ENCODE assay signal across 16 mouse cellular contexts in the genomic region with DNA sequence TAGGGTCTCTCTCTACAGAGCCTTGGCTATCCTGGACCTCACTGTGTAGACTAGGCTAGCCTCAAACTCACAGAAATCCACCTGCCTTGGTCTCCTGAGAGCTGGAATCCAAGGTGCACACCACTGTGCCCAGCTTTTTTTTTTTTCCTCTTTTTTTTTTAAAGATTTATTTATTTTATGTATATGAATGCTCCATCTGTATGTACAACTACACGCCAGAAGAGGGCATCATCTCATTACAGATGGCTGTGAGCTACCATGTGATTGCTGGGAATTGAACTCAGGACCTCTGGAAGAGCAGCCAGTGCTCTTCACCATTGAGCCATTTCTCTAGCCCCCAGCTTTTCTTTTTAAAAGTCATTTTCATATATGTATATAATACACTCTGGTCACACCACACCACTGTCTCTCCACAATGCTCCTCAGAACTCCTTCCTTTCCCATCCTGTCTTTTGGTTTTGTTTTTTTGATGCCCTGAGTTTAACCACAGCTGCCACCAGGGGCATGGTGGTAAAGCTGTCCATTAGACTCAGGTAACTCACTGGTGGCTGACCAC. TPM values are rescaled to one million over a fixed set of nuclear protein-coding genes. Genes with fewer than 3 reads are reported as not detected.
A peak's percentile ranks its signal among the peaks of the same experiment; 100 is the strongest.
DNase-seq lines count a peak whose midpoint lies in the region; ATAC-seq and TF ChIP-seq lines count a peak whose summit lies in the region.
"Had no signal": no experiment of that assay in that cellular context is flagged by ENCODE, and none has a peak within 500 bp of the region (broad histone marks: within the 10 kb centered on the region; RNA-seq: fewer than 3 reads in every experiment).

No protein-coding gene starts in this region.

- H3K4me3 ChIP-seq in kidney, adult 2 months (ENCODE audit: insufficient read depth, low read depth, low read length): no peak overlapping the region
- H3K4me3 ChIP-seq in kidney, embryonic 15.5 days (replicated peaks): no peak overlapping the region
- H3K4me3 ChIP-seq in myocyte: no peak overlapping the region
- no peak overlapping the region for H3K4me3 ChIP-seq in forebrain, embryonic 10.5 days
- H3K4me3 ChIP-seq: heart, embryonic 10.5 days; liver, embryonic 12.5 days; neural tube, embryonic 15.5 days had no signal

- no peaks in the 10 kb centered on the region; the same call in 1 of the 2 replicates for H3K36me3 ChIP-seq in kidney, adult 2 months (ENCODE audit: control insufficient read depth, insufficient read depth, low read length)
- peaks cover 18% of the 10 kb centered on the region for H3K36me3 ChIP-seq in kidney, embryonic 15.5 days
- H3K36me3 ChIP-seq in myocyte (ENCODE audit: control insufficient read depth, insufficient read depth): peaks cover 17% of the 10 kb centered on the region
- peaks cover 19% of the 10 kb centered on the region for H3K36me3 ChIP-seq in forebrain, embryonic 10.5 days (replicated peaks)

- TF ChIP-seq CTCF in kidney, adult 2 months (conservative IDR thresholded peaks at IDR 0.05; ENCODE audit: insufficient read depth, insufficient read length, low read depth, low read length): 0 out of 2 replicates have a peak, but pooled peaks have one; percentile 11

- no peak overlapping the region for H3K27ac ChIP-seq in kidney, adult 2 months (ENCODE audit: insufficient read depth, low read depth, low read length)
- no peak overlapping the region for H3K27ac ChIP-seq in kidney, embryonic 15.5 days
- H3K27ac ChIP-seq in forebrain, embryonic 10.5 days: no peak overlapping the region
- H3K27ac ChIP-seq: heart, embryonic 10.5 days; liver, embryonic 12.5 days; neural tube, embryonic 15.5 days had no signal

- no peak overlapping the region for H3K9ac ChIP-seq in kidney, embryonic 15.5 days
- H3K9ac ChIP-seq: liver, embryonic 12.5 days; neural tube, embryonic 15.5 days had no signal

- H3K4me2 ChIP-seq in kidney, embryonic 15.5 days: no peak overlapping the region
- no peak overlapping the region for H3K4me2 ChIP-seq in myocyte (ENCODE audit: low read depth)
- H3K4me2 ChIP-seq: liver, embryonic 12.5 days; neural tube, embryonic 15.5 days had no signal

- WGBS in kidney, adult 2 months: 37% methylated on average over 1 of the region's 1 CpGs
- 50% methylated on average over 1 of the region's 1 CpGs for WGBS in kidney, embryonic 15.5 days
- 50% methylated on average over 1 of the region's 1 CpGs for WGBS in forebrain, embryonic 10.5 days

- H3K9me3 ChIP-seq in kidney, embryonic 15.5 days (replicated peaks): no peaks in the 10 kb centered on the region
- no peaks in the 10 kb centered on the region for H3K9me3 ChIP-seq in forebrain, embryonic 10.5 days
- H3K9me3 ChIP-seq: heart, embryonic 10.5 days; liver, embryonic 12.5 days; neural tube, embryonic 15.5 days had no signal

- H3K79me2 ChIP-seq in myocyte (ENCODE audit: control insufficient read depth, insufficient read depth): peaks cover 25% of the 10 kb centered on the region

- H3ac ChIP-seq in myocyte (ENCODE audit: control insufficient read depth, insufficient read length): no peak overlapping the region

- ATAC-seq in kidney, embryonic 15.5 days (replicated peaks; ENCODE audit: low FRiP score): no peak
- ATAC-seq: forebrain, embryonic 14.5 days; liver, embryonic 12.5 days had no signal

- H3K27me3 ChIP-seq in kidney, adult 2 months (replicated peaks; ENCODE audit: control insufficient read depth, insufficient read depth, low read length): no peaks in the 10 kb centered on the region
- no peaks in the 10 kb centered on the region for H3K27me3 ChIP-seq in kidney, embryonic 15.5 days
- no peaks in the 10 kb centered on the region for H3K27me3 ChIP-seq in myocyte (ENCODE audit: control insufficient read depth, insufficient read depth, insufficient read length)
- H3K27me3 ChIP-seq in forebrain, embryonic 10.5 days (ENCODE audit: poor library complexity, severe bottlenecking): no peaks in the 10 kb centered on the region
- H3K27me3 ChIP-seq: neural tube, embryonic 15.5 days had no signal

- TF ChIP-seq POLR2A in kidney, adult 2 months (IDR thresholded peaks at IDR 0.05; ENCODE audit: low read depth, low read length): no peak
- no peak for TF ChIP-seq POLR2A in myocyte (IDR thresholded peaks at IDR 0.05; ENCODE audit: insufficient read length, low read depth)

- DNase-seq in kidney, adult 2 months: peak; percentile 36
- DNase-seq in lung, postnatal 36 days: peak; percentile 52
- DNase-seq in lung, postnatal 10 days: no peak
- peak; percentile 51 for DNase-seq in CD4-positive helper T cell, adult 2 months (ENCODE audit: low read depth, low spot score)
- DNase-seq in forebrain, embryonic 10.5 days (ENCODE audit: extremely low spot score, low spot score): no peak
- no peak for DNase-seq in adrenal gland, postnatal 36 days
- DNase-seq: cerebellum, adult 11 months; right cerebral cortex, adult 18-20 months had no signal

- peaks cover 7% of the 10 kb centered on the region; the same call in 1 of the 2 replicates for H3K4me1 ChIP-seq in kidney, adult 2 months (ENCODE audit: control insufficient read depth, insufficient read depth, low read length)
- H3K4me1 ChIP-seq in kidney, embryonic 15.5 days: peaks cover 33% of the 10 kb centered on the region
- peaks cover 38% of the 10 kb centered on the region for H3K4me1 ChIP-seq in forebrain, embryonic 10.5 days

TF ChIP-seq in myocyte, 11 proteins besides CTCF, POLR2A, EP300 and RAD21:
- no peak for TF ChIP-seq E2F4 (IDR thresholded peaks at IDR 0.05; ENCODE audit: insufficient read depth)
- TF ChIP-seq SRF (IDR thresholded peaks at IDR 0.05; ENCODE audit: control insufficient read depth, insufficient read length, low read depth): no peak
- no peak for TF ChIP-seq TCF12 (IDR thresholded peaks at IDR 0.05; ENCODE audit: insufficient read depth, poor library complexity, severe bottlenecking)
- no peak for TF ChIP-seq MYOD1 (IDR thresholded peaks at IDR 0.05; ENCODE audit: control insufficient read depth in 1 of 3, insufficient read length in 2 of 3, low read depth in 2 of 3)
- TF ChIP-seq USF1 (IDR thresholded peaks at IDR 0.05; ENCODE audit: low read depth): peak; percentile 1
- no peak for TF ChIP-seq TCF3 (IDR thresholded peaks at IDR 0.05; ENCODE audit: insufficient read length, low read depth)
TF ChIP-seq in myocyte: peak in this region for 1.

RNA-seq across cellular contexts. Expression of a gene that starts 2.4 kb away (rescaled TPM):
- 5.0 and 7.7 TPM in 2 replicates for polyA plus RNA-seq in kidney, adult 2 months (2012; rRNA removed)
- polyA plus RNA-seq in kidney, embryonic 15.5 days (2015; fragmentation: Nextera tagmentation; extraction: Ambion mirVana): 39.8 and 40.8 TPM in 2 replicates
- polyA plus RNA-seq in myocyte (2012; fragmentation: generic; extraction: Trizol): 28.1 TPM
- 24.4 and 25.6 TPM in 2 replicates for polyA plus RNA-seq in forebrain, embryonic 10.5 days (2016; fragmentation: Nextera tagmentation; extraction: Ambion mirVana)
- 10 to 100 TPM; 24.6 to 39.0 TPM for total RNA-seq in adrenal gland, postnatal 36 days (2021)

RNA-seq across cellular contexts. Expression of a gene that starts 2.5 kb away (rescaled TPM):
- 944 and 1,038 TPM in 2 replicates for polyA plus RNA-seq in kidney, adult 2 months (2012; rRNA removed)
- 1,600 and 1,610 TPM in 2 replicates for polyA plus RNA-seq in kidney, embryonic 15.5 days (2015; fragmentation: Nextera tagmentation; extraction: Ambion mirVana)
- 3,699 TPM for polyA plus RNA-seq in myocyte (2012; fragmentation: generic; extraction: Trizol)
- 1,069 and 1,078 TPM in 2 replicates for polyA plus RNA-seq in forebrain, embryonic 10.5 days (2016; fragmentation: Nextera tagmentation; extraction: Ambion mirVana)
- total RNA-seq in adrenal gland, postnatal 36 days (2021): 1,000 to 10,000 TPM; 1,883 to 1,933 TPM

RNA-seq across cellular contexts. Expression of a gene that starts 15.5 kb away (rescaled TPM):
- 60.7 and 74.7 TPM in 2 replicates for polyA plus RNA-seq in kidney, adult 2 months (2012; rRNA removed)
- 96.9 and 105 TPM in 2 replicates for polyA plus RNA-seq in kidney, embryonic 15.5 days (2015; fragmentation: Nextera tagmentation; extraction: Ambion mirVana)
- 39.9 TPM for polyA plus RNA-seq in myocyte (2012; fragmentation: generic; extraction: Trizol)
- polyA plus RNA-seq in forebrain, embryonic 10.5 days (2016; fragmentation: Nextera tagmentation; extraction: Ambion mirVana): 89.4 and 96.6 TPM in 2 replicates
- total RNA-seq in adrenal gland, postnatal 36 days (2021): 10 to 100 TPM; 63.2 to 70.8 TPM

RNA-seq across cellular contexts. Expression of a gene that starts 27.4 kb away (rescaled TPM):
- polyA plus RNA-seq in kidney, adult 2 months (2012; rRNA removed): 1.0 and 1.5 TPM in 2 replicates
- polyA plus RNA-seq in kidney, embryonic 15.5 days (2015; fragmentation: Nextera tagmentation; extraction: Ambion mirVana): 3.7 and 6.9 TPM in 2 replicates
- 0.22 TPM for polyA plus RNA-seq in myocyte (2012; fragmentation: generic; extraction: Trizol)
- polyA plus RNA-seq in forebrain, embryonic 10.5 days (2016; fragmentation: Nextera tagmentation; extraction: Ambion mirVana): 4.5 and 5.8 TPM in 2 replicates
- total RNA-seq in adrenal gland, postnatal 36 days (2021): under 1 TPM; 0.20 to 0.66 TPM
- total RNA-seq: gastrocnemius, adult 8-10 months; hematopoietic stem cell, adult 5-6 weeks had no signal

RNA-seq across cellular contexts. Expression of a gene that starts 32.1 kb away (rescaled TPM):
- polyA plus RNA-seq in kidney, adult 2 months (2012; rRNA removed): 71.3 and 74.2 TPM in 2 replicates
- 101 and 104 TPM in 2 replicates for polyA plus RNA-seq in kidney, embryonic 15.5 days (2015; fragmentation: Nextera tagmentation; extraction: Ambion mirVana)
- polyA plus RNA-seq in myocyte (2012; fragmentation: generic; extraction: Trizol): 111 TPM
- 69.6 and 75.4 TPM in 2 replicates for polyA plus RNA-seq in forebrain, embryonic 10.5 days (2016; fragmentation: Nextera tagmentation; extraction: Ambion mirVana)
- total RNA-seq in adrenal gland, postnatal 36 days (2021): 100 to 1,000 TPM; 127 to 142 TPM

Comparison
In these comparisons a context has a peak if more than half of its experiments do, and no peak if none do; other contexts are left out.
1. DNase-seq: peak in kidney, adult 2 months (single experiment), lung, postnatal 36 days (single experiment) and CD4-positive helper T cell, adult 2 months (single experiment); none in lung, postnatal 10 days (single experiment), forebrain, embryonic 10.5 days (single experiment) and adrenal gland, postnatal 36 days (0 of 2).